Mouse (Mus musculus) cortical plate, adult 2 months (tissue): ENCODE measurements at regions not wholly inside any gene's neighbourhood (a gene's known extent, or its start where the extent isn't known, plus 50 kb on each side); places are given as distances from the start of the nearest gene placed in this dataset.

Experiments
- CTCF ChIP-seq: fragments of 200-500 bp; IDR thresholded peaks from 2 replicates; pipeline ENCODE4 v1.5.1; 2011; ENCODE audit warnings: mild to moderate bottlenecking, control low read depth, low read length; ENCODE audit not compliant: insufficient read depth; ENCODE audit errors: extremely low read depth
- POLR2A ChIP-seq: fragments of 200-500 bp; IDR thresholded peaks from 2 replicates; pipeline ENCODE4 v1.6.1; 2011; ENCODE audit warnings: mild to moderate bottlenecking, low read length, control low read depth; ENCODE audit not compliant: insufficient read depth; ENCODE audit errors: extremely low read depth

DNA sequence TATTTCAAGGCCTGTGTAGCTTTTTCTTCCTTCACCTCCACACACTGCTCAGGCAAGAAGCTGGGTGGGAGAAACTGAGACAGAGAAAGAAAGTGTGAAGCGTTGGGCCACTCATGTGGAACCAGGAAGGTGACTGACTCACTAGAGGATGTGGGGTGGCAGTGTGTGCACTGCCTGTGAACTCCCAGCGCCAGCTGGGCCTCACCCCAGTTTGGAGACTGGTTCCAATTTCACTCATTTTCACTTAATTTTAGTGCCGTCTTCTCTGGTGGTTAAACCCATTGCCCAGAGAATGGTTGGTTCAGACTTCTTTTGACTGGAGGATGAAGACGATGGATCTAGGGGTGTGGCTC is 77.9 kb upstream of the Max start:
- TF ChIP-seq POLR2A: no peak
- TF ChIP-seq CTCF: no peak
